Comparison of ENCODE assay signal across 8 mouse cellular contexts in the genomic region with DNA sequence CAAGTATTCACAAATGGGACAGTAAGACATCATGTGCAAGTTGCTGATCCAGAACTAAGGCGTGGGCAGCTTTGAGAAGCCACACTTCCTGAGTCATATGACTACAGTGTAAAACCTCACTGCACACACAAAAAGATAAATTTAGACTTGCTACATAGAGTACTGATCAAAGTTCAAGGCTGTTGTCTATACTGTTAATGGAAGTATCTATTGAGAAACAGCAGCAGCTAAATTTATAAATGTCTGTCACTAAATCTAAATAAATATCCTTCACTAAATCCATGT. TPM values are rescaled to one million over a fixed set of nuclear protein-coding genes. Genes with fewer than 3 reads are reported as not detected.
A peak's percentile ranks its signal among the peaks of the same experiment; 100 is the strongest.
DNase-seq lines count a peak whose midpoint lies in the region; ATAC-seq lines count a peak whose summit lies in the region.

No protein-coding gene starts in this region.

- no peak for ATAC-seq in hindbrain, embryonic 16.5 days
- no peak for ATAC-seq in heart, embryonic 11.5 days (replicated peaks; ENCODE audit: insufficient number of reproducible peaks, low FRiP score, low TSS enrichment)
- no peak for ATAC-seq in liver, embryonic 12.5 days

- no peaks in the 10 kb centered on the region for H3K27me3 ChIP-seq in hindbrain, embryonic 10.5 days (ENCODE audit: insufficient read depth, poor library complexity, severe bottlenecking)
- H3K27me3 ChIP-seq in hindbrain, embryonic 16.5 days (replicated peaks; ENCODE audit: control insufficient read depth, insufficient read depth, low read length) = no peaks in the 10 kb centered on the region
- no peaks in the 10 kb centered on the region for H3K27me3 ChIP-seq in heart, embryonic 11.5 days (ENCODE audit: control insufficient read depth, insufficient read depth, low read length)
- H3K27me3 ChIP-seq in liver, embryonic 12.5 days (replicated peaks) = no peaks in the 10 kb centered on the region

- H3K4me2 ChIP-seq in hindbrain, embryonic 16.5 days (ENCODE audit: low read length) = no peak overlapping the region; the same call in 1 of the 2 replicates
- peak overlapping the region; percentile 83 for H3K4me2 ChIP-seq in heart, embryonic 11.5 days
- H3K4me2 ChIP-seq in liver, embryonic 12.5 days = peak overlapping the region; percentile 86

- H3K27ac ChIP-seq in hindbrain, embryonic 10.5 days = no peak overlapping the region
- no peak overlapping the region for H3K27ac ChIP-seq in hindbrain, embryonic 16.5 days (ENCODE audit: low read depth, low read length)
- H3K27ac ChIP-seq in heart, embryonic 11.5 days (ENCODE audit: low read depth, low read length) = no peak overlapping the region
- peak overlapping the region; percentile 94 for H3K27ac ChIP-seq in liver, embryonic 12.5 days

- peak overlapping the region; percentile 92 for H3K4me3 ChIP-seq in hindbrain, embryonic 10.5 days
- H3K4me3 ChIP-seq in hindbrain, embryonic 16.5 days (ENCODE audit: low read length) = no peak overlapping the region
- H3K4me3 ChIP-seq in heart, embryonic 11.5 days (ENCODE audit: low read depth, low read length) = peak overlapping the region; percentile 79; the same call in 1 of the 2 replicates
- peak overlapping the region; percentile 93 for H3K4me3 ChIP-seq in liver, embryonic 12.5 days

- no peak overlapping the region for H3K9ac ChIP-seq in hindbrain, embryonic 16.5 days (ENCODE audit: low read depth, low read length)
- 0 out of 2 replicates have a peak overlapping the region, but pooled peaks have one; percentile 1 for H3K9ac ChIP-seq in heart, embryonic 11.5 days (ENCODE audit: low read depth, low read length)
- H3K9ac ChIP-seq in liver, embryonic 12.5 days = peak overlapping the region; percentile 97

- no peak for DNase-seq in hindbrain, embryonic 10.5 days (ENCODE audit: low spot score)
- DNase-seq in CD8-positive naive resting alpha-beta T cell, adult 2 months (ENCODE audit: low read depth in 2 of 2, low spot score in 2 of 2) = peak; percentile 25 to 39
- DNase-seq in thymus, postnatal 36 days = peak; percentile 21 to 45
- DNase-seq in urinary bladder, adult 2 months (ENCODE audit: low spot score) = no peak
- no peak for DNase-seq in cerebellum, postnatal 4 days (ENCODE audit: low spot score in 2 of 2)

- H3K9me3 ChIP-seq in hindbrain, embryonic 10.5 days = no peaks in the 10 kb centered on the region
- H3K9me3 ChIP-seq in hindbrain, embryonic 16.5 days (ENCODE audit: control insufficient read depth, low read length) = no peaks in the 10 kb centered on the region
- no peaks in the 10 kb centered on the region for H3K9me3 ChIP-seq in heart, embryonic 11.5 days (replicated peaks; ENCODE audit: control insufficient read depth, low read length)
- H3K9me3 ChIP-seq in liver, embryonic 12.5 days (replicated peaks) = no peaks in the 10 kb centered on the region

- peaks cover 39% of the 10 kb centered on the region for H3K4me1 ChIP-seq in hindbrain, embryonic 10.5 days (replicated peaks)
- H3K4me1 ChIP-seq in hindbrain, embryonic 16.5 days (ENCODE audit: control insufficient read depth, insufficient read depth, low read depth, low read length) = peaks cover 19% of the 10 kb centered on the region
- peaks cover 18% of the 10 kb centered on the region for H3K4me1 ChIP-seq in heart, embryonic 11.5 days (ENCODE audit: control insufficient read depth, insufficient read depth, low read length)
- H3K4me1 ChIP-seq in liver, embryonic 12.5 days = peaks cover 78% of the 10 kb centered on the region

- H3K36me3 ChIP-seq in hindbrain, embryonic 10.5 days = peaks cover 42% of the 10 kb centered on the region
- no peaks in the 10 kb centered on the region for H3K36me3 ChIP-seq in hindbrain, embryonic 16.5 days (ENCODE audit: control insufficient read depth, insufficient read depth, low read length)
- no peaks in the 10 kb centered on the region; the same call in 1 of the 2 replicates for H3K36me3 ChIP-seq in heart, embryonic 11.5 days (ENCODE audit: control insufficient read depth, insufficient read depth, low read length)
- peaks cover 66% of the 10 kb centered on the region for H3K36me3 ChIP-seq in liver, embryonic 12.5 days

- whole genome bisulfite sequencing in hindbrain, embryonic 10.5 days = 59% methylated on average over 1 of the region's 1 CpGs
- WGBS in hindbrain, embryonic 16.5 days = 52% methylated on average over 1 of the region's 1 CpGs
- 30% methylated on average over 1 of the region's 1 CpGs for WGBS in heart, embryonic 11.5 days (ENCODE audit: insufficient replicate concordance)
- 6% methylated on average over 1 of the region's 1 CpGs for WGBS in liver, embryonic 12.5 days (ENCODE audit: insufficient replicate concordance)

RNA-seq across cellular contexts. Expression of a gene that starts 2.8 kb away (rescaled TPM):
- 18.5 and 25.0 TPM in 2 replicates for polyA plus RNA-seq in hindbrain, embryonic 10.5 days (2016; fragmentation: Nextera tagmentation; extraction: Ambion mirVana)
- polyA plus RNA-seq in hindbrain, embryonic 16.5 days (2015; fragmentation: Nextera tagmentation; extraction: Ambion mirVana) = 12.4 and 14.9 TPM in 2 replicates
- polyA plus RNA-seq in heart, embryonic 11.5 days (2014; fragmentation: Nextera tagmentation; extraction: Ambion mirVana) = 16.7 and 20.8 TPM in 2 replicates
- polyA plus RNA-seq in liver, embryonic 12.5 days (2016; fragmentation: Nextera tagmentation; extraction: Ambion mirVana) = 17.4 and 19.0 TPM in 2 replicates
- 8.3 TPM in 2 replicates for polyA plus RNA-seq in urinary bladder, adult 2 months (2012; rRNA removed)

RNA-seq across cellular contexts. Expression of a gene that starts 3.0 kb away (rescaled TPM):
- 91.8 and 110 TPM in 2 replicates for polyA plus RNA-seq in hindbrain, embryonic 10.5 days (2016; fragmentation: Nextera tagmentation; extraction: Ambion mirVana)
- polyA plus RNA-seq in hindbrain, embryonic 16.5 days (2015; fragmentation: Nextera tagmentation; extraction: Ambion mirVana) = 68.0 and 72.8 TPM in 2 replicates
- polyA plus RNA-seq in heart, embryonic 11.5 days (2014; fragmentation: Nextera tagmentation; extraction: Ambion mirVana) = 114 and 115 TPM in 2 replicates
- 104 and 107 TPM in 2 replicates for polyA plus RNA-seq in liver, embryonic 12.5 days (2016; fragmentation: Nextera tagmentation; extraction: Ambion mirVana)
- 66.6 and 72.2 TPM in 2 replicates for polyA plus RNA-seq in urinary bladder, adult 2 months (2012; rRNA removed)

Comparison
In these comparisons a context has a peak if more than half of its experiments do, and no peak if none do; other contexts are left out.
1. DNase-seq: peak in CD8-positive naive resting alpha-beta T cell, adult 2 months (2 of 2) and thymus, postnatal 36 days (2 of 2); none in hindbrain, embryonic 10.5 days (single experiment), urinary bladder, adult 2 months (single experiment) and cerebellum, postnatal 4 days (0 of 2).